Mouse (Mus musculus) 416B (cell line): Measurements from ENCODE around the gene Selplg.
A peak's percentile ranks its signal among the peaks of the same experiment; 100 is the strongest.

ENCODE experiments used
- DNase-seq: peaks from one replicate; pipeline ENCODE4 v3.0.0; 2011; ENCODE audit warnings: low read depth

Selplg gene

DNA sequence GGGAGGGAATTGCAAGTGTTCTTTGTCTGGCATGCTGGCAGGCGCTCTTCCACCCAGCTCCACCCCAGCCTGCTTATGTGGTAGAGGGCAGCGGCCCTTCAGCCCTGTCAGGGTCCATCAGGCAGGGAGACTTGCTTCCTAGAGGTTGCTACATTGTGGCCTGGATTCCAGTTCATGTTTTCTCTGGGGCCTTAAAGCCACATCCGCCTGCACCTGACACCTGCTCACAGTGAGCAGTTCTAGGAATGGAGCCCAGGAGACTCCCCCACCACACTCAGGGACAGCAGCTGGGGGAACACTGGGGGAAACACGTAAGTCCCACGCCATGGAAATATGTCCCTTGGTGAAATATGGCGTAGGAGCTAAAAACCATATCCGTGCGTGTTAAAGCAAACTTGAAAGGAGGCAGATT lies at the start of gene Selplg:
Selplg (minus strand) TSS at position 155 of the 412 bp plus-strand sequence.
- no peak for DNase-seq

DNA sequence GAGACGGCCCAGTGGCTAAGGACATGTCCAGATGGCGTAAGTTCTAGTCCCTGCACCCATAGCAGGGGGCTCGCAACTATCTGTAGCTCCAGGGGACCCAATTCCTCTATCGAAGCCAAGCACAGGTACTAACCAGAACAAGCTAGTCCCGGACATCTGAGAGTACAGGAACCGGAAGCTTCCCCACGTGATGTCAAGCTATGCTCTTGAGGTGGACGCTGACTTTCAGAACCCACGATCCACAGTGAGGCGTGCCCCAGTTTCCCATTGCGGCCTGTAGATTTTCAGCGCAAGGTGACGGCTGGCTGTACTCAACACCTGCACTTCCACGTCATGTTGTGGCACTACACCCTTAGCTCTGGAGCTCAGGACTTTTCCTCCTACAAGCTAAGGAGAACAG lies 48.7 kb upstream of the Selplg start:
- no peak for DNase-seq

- DNase-seq = no peak
Observed at GRCm38 (mm10) chr5:113878943-113879617, 46.6 kb upstream of the Selplg start.

- DNase-seq = no peak
Observed at GRCm38 (mm10) chr5:113877565-113877964, 45.1 kb upstream of the Selplg start.

DNA sequence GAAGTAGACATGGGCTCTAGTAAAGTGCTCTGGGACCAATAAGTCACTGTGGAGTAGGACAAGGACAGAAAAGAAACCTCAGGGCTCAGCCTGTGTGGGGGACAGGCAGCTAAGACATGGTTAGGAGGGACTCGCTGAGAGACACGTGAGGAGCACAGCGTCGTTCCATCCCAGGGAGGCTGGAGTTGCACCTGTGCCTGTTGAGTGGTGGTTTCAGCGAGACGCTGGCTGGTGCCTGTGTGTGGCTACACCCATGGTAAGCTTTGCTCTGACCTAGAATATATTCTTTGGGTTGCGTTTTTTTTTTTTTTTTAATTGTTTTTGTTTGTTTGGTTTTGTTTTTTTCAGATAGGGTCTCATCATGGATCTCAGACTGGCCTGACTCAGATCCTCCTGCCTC lies 43.7 kb upstream of the Selplg start:
- no peak for DNase-seq

- no peak for DNase-seq
Observed at GRCm38 (mm10) chr5:113875625-113876024, 43.2 kb upstream of the Selplg start.

DNA sequence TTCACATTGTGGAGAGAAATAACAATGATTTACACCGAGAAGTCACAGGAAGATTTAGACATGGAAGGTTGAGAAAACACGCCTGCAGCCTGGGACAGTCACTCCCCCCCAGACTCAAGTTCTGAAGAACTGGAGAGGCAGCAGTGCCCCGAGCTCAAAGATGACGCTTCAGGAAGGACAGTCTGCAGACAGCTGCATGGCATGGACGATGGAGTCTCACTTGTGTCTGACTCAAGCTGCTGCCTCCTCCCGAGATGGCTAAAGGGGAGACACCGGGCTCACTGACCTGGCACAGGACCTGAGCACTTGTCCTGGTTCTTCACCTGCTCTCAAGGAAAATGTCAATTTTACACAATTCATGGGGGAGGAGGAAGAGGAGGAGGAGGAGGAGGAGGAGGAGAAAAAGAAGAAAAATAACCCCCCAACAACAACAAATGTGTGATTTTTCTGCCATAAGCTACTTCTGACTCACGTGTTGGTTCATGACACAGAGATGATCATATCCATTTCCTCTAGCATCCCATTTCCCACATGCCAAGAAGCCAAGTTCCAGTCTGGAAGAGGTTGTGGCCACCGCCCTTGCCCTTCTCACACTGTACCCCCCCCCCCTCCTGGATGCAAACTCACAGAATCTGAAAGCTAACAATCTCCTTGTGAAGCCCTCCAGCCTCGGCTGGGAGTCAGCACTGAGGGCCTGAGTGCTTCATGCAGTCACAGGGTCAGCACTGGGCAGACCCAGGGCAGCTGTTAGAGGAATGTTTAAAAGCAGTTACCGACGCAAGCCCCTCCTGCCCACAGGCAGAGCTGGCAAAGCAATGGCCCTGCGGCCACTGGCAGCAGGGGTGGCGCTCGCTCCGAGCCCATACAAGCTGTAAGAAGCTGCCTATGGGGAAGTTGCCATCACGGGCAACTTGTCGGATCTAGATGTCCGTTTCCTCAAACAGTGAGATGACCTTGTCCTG lies 41.9 kb upstream of the Selplg start:
- no peak for DNase-seq

DNA sequence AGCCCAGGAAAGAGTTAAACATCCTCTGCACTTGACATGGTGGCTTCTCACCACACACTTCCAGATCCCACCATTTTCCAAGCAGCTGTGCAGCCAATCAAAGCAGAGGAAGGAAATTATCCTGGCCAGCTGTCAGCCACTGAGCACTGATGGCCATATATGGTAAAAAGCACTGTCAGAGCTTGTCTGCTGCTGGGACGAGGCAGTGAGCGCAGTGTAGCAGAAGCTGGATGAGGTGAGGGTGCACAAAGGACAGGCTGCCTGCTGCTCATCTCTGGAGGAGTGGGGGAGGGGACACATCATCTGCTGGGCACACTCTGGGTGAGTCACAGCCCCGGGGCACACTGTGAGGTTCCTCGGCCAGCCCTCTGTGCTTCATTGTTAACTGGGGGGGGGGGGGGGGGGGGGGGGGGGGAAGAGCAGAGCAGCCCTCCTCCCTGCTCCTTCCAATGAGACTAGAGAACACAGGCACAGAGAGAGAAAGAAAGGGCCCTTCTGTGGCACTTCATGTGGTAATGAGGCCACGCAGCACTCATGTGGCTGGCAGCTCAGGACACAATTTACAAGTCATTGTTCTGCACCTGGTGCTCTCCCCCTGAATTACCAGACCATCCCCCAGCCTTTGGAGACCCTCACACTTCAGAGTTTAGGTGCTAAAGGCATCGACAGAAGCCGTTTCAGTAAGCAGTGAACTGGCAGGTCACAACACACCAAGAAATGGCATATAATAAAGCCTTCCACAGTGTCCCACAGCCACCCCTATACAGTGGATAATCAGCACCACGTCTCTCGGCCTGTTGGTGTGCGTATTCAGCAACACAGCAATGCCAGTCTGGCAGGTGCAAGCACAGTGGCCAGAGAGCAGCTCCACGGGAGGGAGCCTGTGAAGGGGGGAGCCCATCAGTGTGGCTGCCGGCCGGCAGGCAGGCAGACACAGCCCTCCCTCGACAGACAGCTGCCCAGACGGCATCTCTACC lies 40.8 kb upstream of the Selplg start:
- peak; percentile 87 for DNase-seq

DNA sequence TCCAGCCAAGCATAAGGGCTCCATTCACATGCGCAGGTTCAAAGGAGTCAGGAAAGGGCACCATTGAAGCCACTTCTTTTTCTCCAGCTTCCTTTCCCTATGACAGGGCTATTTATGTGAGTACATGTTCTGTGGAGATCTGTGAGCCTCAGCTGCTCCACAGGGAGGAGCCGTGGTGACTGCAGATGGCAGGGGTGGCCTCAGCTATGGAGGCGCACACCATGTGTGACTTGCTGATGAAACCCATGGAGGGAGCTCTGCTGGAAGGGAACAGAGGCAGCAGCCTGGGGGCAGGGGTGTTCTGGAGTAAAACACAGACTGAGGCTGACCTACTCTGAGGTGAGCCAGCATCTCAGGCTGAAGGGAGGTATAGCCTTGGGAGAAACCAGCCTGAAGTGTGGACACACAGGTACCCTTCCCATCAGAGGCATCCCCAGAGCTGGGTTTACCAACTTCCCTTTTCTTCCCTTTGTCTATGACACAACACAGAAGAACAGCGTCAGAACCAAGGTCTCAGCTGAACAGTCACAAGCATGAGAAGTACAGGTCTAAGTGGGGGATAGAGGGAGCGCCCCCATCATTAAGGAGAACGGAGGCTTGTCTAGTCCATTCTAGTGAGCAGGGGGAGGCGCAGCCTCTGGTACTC lies 39.6 kb upstream of the Selplg start:
- peak; percentile 39 for DNase-seq

DNA sequence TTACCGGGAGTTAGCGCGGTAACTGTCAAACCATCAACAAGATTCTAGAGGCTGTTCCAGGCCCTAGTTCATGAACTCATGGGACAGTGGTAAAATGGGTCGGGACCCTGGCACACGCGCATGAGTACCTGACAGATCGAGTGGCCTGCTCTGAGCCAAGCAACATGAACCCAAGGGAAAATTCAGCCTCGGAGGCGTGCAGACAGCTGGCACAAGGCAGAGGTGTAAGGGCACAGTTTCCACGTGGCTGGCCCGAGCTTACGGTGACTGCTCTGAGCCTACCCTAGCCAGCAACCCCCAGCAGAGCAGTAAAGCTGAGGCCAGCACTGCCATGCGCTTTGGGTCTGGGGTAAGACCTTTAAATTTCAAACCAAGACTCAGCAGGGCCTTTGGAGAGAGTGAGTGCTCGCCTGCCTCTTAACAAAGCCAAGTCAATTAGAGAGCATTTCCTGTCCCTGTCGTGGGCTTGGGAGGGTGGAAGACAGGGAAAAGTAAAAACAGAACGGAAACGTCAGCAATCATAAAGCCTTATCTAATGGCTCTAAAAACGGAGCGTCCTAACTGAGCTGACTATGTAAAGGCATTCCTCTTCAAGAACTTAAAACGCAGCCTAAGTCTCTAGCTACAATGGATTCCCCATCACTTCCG lies 38.1 kb upstream of the Selplg start:
- peak; percentile 32 for DNase-seq

DNA sequence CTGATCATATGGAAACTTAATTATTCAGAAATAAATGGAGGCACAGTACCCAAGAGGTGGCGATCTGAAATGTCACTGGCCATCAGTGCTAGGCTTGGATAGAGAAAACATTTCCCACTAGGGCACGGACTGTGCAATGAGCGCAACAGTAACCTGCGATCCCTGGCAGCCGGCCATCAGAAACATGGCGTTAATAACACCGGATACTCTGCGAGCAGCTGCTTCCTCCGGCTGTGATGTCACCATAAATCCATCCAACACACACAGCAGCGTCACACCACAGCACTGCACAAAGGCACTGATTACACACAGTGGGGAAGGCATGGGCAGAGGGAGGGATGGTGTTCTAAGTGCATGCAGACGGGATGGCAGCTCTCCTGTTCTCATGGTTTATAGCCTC lies 36.7 kb upstream of the Selplg start:
- peak; percentile 93 for DNase-seq

GRCm38 (mm10) chr5:113864992-113865391 lies 32.5 kb upstream of the Selplg start:
- DNase-seq = no peak

GRCm38 (mm10) chr5:113863994-113864393 lies 31.6 kb upstream of the Selplg start:
- DNase-seq = no peak

DNA sequence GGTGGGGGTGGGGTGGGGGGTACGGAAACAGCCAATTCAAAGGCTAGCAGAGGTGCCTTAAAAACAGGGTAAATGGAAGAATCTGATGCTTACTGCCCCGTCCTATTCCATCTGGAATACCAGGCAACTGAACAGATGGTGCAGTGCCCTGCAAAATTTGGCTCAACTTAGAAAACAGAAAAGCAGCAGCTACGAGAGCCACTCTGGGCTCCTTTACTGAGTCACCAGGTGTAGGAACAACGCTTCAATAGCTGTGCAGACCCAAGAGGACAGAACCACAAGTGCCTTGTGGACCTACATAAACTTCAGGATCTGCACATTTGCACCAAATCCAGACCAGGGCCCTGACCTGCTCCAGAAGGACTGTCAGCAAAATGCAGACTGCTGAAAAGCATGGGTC lies 30.0 kb upstream of the Selplg start:
- DNase-seq = no peak

GRCm38 (mm10) chr5:113861294-113861693 lies 28.9 kb upstream of the Selplg start:
- no peak for DNase-seq

- DNase-seq = peak; percentile 61
Observed at GRCm38 (mm10) chr5:113858971-113859370, 26.5 kb upstream of the Selplg start.

GRCm38 (mm10) chr5:113858550-113858949 lies 26.1 kb upstream of the Selplg start:
- DNase-seq = no peak

DNA sequence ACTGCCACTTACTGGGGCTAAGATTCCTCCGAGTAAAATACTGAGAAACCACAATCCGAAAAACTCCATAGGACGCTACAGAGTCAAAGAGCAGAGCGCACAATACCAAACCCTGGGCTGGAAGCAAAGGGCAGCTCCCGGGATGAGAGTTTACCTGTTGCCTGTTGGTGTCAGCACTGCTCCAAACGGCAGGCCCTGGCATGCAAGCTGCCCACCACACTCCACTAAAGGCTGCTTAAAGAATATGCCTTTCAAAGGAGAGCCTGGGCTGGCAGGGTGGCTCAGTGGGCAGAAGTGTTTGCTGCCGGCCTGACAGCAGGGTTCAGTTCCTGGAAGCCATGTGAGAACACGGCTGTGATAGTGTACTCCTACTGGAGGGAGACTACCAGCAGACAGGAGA lies 25.2 kb upstream of the Selplg start:
- DNase-seq = no peak

GRCm38 (mm10) chr5:113856631-113857030 lies 24.2 kb upstream of the Selplg start:
- DNase-seq = no peak

DNA sequence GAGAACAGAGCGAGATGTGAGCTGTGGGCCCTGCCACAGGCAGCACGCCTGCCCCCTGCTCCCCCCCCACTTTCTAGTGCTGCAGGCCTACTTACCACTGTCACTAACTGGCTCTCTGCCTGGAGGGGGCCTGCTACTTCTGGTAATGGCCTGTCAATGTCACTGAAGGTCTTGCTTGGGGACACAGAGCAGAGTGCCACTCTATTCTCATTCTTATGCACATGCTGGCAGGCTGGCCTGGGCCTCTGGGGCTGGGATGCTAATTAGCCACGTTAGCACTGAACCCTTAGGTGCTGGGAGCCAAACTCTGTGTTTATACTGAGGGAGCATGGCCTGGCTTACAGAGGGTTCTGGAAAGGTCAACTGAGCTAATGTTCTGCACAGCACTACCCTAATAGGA lies 23.3 kb upstream of the Selplg start:
- no peak for DNase-seq

DNA sequence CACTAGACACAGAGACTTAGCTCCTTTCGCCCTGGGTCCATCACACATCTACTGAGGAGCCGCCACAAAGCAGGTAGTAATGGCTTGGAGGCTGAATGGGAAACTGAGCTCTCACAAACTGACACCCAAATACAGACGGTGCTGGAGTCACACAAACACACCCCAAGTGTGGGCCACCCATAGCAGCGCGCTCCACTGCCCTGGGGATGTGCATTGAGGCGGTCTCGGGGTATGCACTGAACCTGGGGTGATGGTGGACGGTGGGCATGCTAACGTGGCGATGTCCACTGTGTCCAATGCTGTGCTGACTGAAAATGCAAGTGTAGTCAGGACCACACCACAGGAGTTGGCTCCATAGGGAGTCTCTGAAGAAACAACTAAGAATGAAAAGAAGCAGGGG lies 22.7 kb upstream of the Selplg start:
- no peak for DNase-seq
